Mouse (Mus musculus): ENCODE measurements around the gene Zdhhc1.

Gene Zdhhc1

DNA sequence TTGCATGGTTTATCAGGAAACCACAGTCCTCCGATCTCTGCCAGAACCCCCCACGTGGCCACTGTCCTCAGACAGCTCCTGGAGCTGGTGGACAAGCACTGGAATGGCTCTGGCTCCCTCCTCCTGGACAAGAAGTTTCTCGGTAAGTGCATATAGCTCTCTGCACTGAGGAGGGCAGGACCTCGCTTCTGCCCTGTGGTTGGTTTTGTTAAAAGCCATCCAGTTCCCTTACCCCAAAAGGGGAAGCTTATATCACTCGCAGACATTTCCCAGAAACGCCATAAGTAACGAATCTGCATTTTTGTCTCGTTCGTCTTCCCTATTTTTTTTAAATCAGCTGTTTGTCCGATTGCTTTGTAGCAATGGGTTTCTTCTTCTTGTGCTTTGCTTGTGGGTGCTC lies 41.5 kb downstream of the Zdhhc1 start:
- no peak for DNase-seq (ENCODE audit: low spot score)

DNA sequence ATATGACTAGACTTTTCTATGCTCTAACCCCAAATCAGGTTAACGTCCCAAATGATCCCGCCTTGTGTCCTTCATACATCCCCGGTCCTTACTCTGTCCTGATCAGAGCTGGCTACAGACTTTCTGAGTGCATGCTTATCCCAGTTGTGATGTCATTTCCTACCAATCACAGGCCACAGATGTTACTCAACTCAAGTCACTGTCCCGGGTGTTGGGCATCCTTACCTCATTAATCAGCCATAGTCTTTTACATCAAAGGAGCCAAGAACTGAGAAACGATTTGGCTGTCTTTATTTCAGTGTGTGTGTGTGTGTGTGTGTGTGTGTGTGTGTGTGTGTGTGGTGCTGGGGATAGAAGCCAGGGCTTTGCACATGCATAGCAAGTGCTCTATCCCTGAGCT lies 42.6 kb downstream of the Zdhhc1 start:
- DNase-seq (ENCODE audit: low spot score): no peak

DNA sequence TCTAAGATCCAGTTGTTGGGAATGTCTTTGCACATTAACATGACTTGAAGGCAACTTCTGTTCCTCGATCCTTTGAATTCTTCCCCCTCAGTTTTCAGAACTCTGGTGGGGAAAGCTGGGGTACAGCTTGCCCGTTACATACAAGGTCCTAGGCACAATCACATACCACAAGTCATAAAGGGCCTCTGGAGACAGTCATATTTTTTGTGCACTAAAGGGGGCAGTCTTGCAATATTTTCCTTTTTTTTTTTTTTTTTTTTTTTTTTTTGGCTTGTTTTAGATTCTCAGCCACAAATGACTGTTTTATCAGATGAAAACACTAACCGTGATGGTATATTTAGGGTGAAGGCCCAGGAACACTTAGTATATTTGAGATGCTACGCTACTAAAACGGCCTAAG lies 43.4 kb downstream of the Zdhhc1 start:
- DNase-seq (ENCODE audit: low spot score): no peak

DNA sequence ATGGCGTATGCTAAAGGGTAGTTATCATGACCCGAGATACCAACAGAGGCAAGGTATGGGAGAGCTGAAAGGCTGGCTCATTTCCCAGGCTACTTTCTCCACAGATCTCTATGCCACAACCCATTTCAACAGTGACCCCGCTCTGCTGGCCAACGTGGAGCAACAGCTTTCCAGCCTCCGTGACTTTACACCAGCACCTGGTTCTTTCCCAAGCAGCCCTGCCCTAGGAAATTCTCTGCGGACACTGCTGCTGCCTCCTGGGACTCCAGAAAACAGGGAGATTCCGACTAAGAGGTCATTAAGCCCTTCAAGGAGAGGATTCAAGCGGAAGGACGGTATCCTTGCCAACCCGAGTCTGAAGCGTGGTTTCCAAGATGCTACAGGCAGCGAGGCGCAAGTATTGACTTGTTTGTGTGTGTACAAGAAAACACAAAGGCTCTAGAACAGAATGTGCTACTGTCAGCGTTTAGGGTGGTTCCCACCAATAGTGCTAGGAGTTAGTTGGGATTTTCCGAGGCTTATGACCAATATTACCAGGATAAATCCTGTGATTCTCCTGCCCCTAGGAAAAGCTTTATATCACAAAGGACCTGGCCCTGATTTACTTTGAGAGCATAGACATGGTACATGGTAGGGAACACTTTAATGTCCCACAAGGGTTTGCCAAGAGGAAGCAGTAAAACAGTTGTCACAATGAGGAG lies 44.6 kb downstream of the Zdhhc1 start:
- no peak for DNase-seq (ENCODE audit: low spot score)

DNA sequence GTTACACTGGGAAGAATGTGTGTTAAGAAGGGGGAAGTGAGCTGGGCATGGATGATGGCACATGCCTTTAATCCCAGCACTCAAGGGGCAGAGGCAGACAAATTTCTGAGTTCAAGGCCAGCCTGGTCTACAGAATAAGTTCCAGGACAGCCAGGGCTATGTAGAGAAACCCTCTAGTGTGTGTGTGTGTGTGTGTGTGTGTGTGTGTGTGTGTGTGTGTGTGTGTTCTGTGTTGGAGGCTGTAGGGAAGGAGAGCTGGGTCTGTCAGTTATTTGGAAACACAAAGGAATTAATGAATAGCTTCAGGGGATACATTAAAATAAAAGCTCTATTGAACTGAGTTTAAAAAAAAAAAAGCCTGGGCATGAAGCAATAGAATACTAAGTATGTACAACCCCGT lies 45.7 kb downstream of the Zdhhc1 start:
- DNase-seq (ENCODE audit: low spot score): no peak

DNA sequence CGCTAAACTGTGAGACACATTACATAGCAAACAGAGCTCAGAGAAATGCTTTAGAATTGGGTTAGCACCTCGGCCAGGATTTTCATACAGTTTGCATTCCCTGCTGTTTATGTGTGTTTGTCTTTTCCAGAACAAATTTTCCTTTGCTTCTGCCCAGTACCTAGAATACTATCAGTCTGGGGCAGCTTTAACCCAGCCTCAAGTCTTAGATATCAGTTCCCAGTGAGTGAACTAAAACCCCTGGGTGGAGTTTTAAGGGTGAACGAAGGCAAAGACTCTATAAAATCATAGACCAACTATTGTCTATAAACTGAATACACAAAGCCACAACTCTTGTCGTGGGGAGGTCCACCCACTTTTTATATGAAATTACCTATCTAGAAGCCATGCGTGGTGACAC lies 48.1 kb downstream of the Zdhhc1 start:
- no peak for DNase-seq (ENCODE audit: low spot score)

DNA sequence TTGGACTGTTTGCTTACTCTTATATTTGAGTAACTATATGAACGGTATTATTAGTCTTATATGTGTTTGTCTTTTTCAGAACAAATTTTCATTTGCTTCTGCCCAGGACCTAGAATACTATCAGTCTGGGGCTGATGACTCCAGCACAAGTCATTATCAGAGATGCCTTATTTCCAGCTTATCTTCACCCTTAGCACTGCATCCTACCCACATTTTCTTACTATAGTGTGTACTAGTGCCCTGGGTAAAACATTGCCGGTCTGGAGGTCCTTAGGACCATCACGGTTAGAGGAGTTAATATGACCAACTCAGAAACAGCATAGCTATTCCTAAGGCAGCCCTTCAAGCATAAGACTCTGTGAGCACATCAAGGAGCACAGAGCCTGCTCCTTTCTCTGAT lies 48.5 kb downstream of the Zdhhc1 start:
- DNase-seq (ENCODE audit: low spot score): no peak

DNA sequence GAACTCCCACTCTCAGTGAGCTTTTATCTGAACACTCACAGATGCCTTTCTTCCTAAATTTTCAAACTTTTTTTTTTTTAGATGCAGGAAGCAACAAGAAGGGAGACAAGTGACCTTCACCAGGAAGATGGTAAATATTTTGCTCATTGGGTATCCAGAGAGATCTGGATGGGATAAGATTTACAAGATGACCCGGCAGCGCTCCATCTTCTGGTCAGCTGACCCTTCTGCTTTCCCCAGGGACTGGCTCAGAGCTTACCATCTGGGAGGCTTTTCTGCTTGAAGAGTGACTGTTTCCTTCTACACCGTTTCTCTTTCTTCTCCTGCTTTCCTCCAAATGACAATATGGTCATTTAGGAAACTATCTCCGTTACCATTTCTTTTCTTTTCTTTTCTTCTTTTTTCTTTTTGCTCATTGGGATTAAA lies 50.6 kb downstream of the Zdhhc1 start:
- no peak for DNase-seq (ENCODE audit: low spot score)

DNA sequence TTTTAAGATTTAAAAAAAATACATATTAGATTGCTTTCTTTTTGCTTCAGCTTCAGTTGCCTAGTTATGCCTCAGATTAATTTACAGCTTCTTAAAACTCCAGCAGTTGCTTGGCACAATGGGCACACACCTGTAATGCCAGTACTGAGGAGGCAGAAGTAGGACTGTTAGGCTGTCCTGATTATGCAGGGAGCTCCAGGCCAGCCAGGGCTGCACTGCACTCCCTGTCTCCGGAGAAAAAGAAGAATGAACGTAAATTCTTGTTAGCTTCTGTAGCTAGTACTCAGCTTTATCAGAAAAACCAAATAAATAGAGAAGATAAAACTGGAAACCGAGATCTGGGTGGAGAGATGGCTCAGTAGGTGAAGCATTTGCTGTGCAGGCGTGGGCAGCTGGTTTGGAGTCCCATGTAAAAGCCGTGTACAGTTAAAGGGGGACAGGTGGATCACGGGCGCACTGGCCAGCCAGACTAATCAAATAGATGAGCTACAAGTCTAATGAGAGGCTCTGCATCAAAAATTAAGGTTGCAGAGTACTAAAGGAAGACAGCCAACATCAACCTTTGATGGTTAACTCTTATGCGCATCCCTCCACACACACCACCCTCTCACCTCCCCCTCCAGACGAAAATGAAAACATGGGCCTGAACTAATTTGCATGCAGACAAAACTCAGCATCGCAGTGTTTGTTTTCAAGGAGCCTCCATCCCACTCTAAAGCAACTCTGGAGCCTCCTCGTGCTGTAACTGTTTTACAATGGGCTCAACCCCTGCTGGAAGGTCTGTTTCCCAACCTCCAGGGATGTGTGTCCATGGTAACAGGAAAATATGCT lies 51.2 kb downstream of the Zdhhc1 start:
- DNase-seq (ENCODE audit: low spot score): no peak

DNA sequence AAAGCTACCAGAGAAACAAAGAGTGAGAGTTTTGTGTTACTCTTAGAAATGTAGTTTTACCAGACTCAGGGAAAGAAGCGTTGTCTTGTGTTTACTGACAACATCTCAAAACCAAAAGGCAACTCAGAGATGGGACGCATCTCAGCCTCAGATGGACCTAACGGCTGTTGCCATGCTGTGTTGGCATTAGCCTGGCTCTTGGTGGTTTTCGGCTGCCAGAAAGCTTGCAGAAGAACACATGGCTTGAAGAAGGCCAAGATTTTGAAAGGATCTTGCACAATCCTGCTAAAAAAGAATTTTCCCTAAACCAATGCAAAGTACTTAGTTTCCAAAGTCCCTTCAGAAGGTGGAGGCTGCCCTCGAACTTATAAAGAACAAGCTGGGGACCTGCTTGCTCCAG lies 54.0 kb downstream of the Zdhhc1 start:
- no peak for DNase-seq (ENCODE audit: low spot score)

DNA sequence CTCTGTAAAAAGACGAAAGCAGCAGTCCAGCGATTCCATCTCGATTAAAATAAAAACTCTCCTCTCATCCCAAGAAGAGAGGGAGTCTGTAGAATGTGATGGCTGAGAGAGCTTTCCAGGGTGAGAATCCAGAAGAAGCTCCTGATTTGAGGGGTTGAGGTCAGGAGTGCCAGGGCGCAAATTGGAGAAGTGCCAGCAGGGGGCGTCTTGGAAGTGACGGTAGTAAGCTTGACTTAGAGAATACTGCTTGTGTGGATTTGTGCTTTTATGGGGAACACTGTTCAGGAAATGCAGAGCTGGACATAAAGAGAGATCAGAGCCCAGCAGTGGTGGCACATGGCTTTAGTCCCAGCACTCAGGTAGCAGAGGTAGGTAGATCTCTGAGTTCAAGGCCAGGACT lies 55.3 kb downstream of the Zdhhc1 start:
- peak; percentile 40 for DNase-seq (ENCODE audit: low spot score)

DNA sequence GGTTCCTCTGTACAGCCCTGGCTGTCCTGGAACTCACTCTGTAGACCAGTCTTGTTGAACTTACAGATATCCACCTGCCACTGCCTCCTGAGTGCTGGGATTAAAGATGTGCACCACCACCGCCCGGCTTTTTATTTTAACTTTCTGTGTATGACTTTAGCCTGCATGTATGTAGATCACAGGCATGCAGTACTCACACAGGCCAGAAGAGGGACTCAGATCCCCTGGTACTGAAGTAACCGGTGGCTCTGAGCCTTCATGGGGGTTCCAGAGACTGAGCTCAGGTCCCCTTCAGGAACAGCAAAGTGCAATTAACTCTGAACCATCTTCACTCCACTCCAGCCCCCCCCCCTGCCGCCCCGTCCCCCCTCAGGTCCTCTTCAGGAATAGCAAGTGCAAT lies 57.8 kb downstream of the Zdhhc1 start:
- DNase-seq (ENCODE audit: low spot score): no peak

DNA sequence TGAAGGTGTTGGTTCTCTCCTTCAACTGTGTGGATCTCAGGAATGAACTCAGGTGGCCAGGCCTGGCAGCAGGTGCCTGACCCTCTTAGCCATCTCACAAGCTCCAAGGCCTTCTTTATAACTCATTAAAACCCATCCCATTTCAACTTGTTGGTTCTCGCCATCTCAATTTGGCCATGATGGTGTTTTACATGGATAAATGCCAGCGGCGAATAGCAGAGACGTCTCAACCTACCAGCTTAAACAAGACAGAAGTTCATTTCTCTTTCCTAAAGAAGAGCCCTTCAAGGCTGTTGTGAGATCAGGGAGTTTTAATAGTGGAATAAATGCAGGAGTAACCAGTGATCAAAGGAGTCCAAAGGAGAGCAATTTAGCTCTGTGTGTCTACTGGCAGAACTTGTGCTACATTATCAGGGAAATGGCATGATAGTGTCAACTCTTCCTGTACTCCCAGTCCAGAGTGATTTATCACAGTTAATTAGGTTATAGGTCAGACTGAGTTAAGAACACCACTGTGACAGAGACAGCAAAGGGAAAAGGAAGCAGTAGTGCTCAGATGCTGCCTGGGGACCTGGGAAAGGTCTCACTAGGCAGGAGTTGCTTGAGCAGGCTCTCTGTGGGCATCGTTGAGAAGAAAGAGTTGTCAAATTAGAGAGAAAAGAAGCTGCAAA lies 59.5 kb downstream of the Zdhhc1 start:
- DNase-seq (ENCODE audit: low spot score): no peak

DNA sequence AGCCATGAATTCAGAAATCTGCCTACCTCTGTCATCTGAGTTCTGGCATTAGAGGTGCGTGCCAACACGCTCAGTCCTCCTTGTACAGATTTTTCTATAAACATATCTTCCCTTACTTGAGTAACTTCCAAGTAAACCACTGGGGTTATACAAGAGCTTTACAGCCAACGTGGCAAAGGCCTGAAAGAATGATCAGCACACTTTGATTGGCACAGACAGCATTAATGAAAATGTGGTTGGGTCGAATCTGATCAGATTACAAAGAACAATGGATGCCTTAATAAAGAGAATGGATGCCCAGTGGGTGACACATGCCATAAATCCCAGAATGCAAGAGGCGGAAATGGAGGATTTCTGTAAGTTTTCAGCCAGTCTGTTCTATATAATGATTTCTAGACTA lies 60.5 kb downstream of the Zdhhc1 start:
- no peak for DNase-seq (ENCODE audit: low spot score)

DNA sequence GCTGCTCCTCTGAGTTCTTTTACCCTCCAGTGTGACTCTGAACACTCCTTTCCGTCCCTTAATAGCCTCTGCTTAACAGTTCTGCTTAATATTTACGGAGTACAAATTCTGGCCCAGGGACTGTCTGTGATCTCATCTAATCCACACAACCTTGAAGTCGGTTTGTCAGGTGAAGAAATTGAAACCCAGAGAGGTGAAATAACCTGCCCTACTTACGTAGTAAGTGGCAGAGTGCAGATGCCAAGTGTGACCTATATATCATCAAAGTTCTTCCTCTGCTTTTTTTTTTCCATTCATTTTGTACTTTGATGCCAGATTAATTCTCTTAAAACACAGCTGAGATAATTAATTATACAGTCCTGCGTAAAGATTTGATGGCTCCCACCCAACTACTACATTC lies 62.6 kb downstream of the Zdhhc1 start:
- no peak for DNase-seq (ENCODE audit: low spot score)

DNA sequence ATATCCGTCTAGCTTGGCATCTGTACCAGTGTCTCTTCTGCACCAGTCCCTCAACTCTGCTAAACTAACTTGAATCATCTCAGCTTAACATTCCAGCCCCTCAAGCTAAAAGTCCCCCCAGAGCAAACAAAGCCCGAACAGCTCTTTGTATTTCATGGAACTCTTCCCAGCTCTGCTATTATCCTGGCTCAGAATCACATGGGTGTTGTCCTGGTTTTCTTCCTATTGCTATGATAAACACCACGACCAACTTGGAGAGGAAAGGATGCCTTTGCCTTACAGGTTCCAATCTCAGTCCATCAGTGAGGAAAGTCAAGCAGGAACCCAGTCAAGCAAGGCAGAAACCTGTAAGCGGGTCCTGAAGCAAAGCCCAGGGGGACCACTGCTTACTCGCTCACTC lies 63.2 kb downstream of the Zdhhc1 start:
- DNase-seq (ENCODE audit: low spot score): no peak

DNA sequence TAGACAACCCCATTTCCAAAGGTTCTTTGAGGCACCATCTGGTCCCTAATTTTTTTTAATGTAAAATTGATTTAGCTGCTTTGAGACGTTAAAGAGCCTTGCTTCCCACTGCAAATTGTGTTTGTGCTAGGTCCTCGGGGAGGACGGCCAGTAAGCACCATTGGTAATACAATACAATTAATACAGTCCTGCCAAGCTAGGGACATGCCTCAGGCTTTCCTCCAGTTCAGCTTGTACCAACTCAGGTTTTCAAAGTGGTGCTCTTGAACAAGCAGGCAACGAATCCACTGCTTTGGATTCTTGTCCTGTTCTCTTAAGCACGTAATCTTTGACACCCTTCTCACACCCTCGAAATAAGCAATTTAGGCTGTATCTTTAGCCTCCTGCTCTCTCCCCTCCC lies 63.7 kb downstream of the Zdhhc1 start:
- no peak for DNase-seq (ENCODE audit: low spot score)

DNA sequence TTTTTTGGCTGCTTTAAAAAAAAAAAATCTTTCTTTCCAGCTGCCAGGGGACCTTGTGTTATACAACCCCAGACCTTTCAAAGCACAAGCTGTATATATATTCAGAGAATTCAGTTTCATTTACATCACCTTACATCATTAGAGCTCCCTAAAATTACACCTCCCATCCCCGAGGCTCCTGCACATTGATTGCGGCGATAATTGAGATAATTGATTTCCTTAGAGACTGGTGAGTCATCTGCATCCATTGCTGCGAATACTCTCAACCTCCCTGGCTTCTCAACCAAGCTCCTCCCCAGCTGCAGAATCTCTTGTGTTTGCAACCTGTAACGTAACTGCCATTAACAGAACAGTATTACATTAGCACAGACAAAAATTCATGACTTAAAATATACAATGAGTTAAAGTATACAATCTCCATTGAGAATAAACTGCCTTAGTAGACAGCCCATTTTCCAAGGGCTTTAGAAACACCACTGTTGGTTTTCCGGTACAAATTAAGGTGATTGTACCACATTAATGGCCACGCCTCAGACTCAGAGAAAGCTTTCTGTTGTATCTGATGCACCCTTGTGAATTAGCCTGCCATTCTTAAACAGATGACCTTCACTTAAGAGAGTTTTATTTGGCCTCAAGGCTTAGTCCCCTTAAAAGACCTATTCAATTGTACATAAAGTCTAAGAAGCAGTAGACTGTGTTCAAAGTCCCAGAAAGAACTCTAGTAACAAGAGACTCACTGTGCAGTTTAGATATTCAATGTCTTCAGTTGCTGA lies 64.8 kb downstream of the Zdhhc1 start:
- no peak for DNase-seq (ENCODE audit: low spot score)

DNA sequence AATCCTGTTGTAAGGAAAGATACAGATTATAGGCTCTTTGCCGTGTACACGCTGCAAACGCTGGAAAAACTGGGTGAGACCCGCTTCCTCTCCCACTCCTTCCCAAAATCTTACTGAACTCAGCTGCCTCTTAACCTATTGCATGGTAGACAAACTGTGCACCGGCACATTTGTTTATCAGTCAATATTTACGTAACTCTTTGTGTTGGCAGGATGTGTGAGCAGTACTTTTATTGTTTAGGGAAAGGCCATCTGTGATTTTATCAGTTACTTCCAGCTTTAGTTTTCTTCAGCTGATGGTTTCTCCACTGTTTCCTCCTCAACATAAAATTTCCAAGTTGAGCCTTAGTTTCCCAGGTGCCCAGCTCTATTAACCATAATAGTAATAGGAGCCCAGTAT lies 69.8 kb downstream of the Zdhhc1 start:
- no peak for DNase-seq (ENCODE audit: low spot score)

Data from urinary bladder, postnatal 25 days (tissue).